Mouse (Mus musculus): ENCODE measurements around the gene Gss.

Gene Gss

GRCm38 (mm10) chr2:155592137-155592853, at the start of gene Gss:
Gene Gss (minus strand): TSS chr2:155592810.
- peak; percentile 97 for DNase-seq (ENCODE audit: low spot score)

- DNase-seq (ENCODE audit: low spot score): no peak
Observed at GRCm38 (mm10) chr2:155641540-155642472, 49.2 kb upstream of the Gss start.

DNA sequence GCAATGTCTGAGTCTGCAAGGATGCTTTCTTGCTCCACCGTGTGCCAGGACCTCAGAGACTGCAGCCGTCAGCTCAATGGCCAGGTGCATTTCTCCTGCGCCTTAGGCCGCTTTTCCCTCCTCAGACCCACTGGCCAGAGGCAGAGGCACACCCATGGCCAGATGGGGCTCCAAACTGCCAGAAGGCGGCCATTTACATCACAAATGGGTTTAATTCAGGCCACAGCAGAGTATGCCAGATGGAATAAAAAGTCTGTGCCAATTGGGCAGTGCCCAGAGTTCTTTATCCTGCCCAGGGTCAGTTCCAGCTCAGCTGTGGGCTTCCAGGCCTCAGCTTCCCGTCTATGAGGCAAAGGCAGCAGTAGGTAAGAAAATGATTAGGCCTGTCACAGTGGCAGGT, 48.0 kb upstream of the Gss start:
- DNase-seq (ENCODE audit: low spot score): no peak

- no peak for DNase-seq (ENCODE audit: low spot score)
Observed at GRCm38 (mm10) chr2:155637411-155637810, 44.8 kb upstream of the Gss start.

DNA sequence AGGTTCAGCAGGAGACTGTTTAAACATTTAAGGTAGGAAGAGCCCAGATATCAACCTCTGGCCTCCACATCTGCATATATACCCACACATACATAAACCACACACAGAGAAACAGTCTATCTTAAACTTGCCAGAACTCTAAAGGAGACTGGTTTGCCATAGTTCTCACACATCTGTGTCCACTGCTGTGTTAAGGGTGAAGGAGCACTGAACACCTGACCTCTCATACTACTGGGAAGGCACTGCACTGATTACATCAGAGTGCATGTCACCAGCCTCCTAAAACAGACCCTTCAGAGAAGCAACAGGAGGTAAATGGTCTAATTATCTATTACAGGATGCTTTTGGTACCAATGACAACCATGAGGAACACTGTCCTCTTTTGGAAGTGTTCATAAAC, 44.3 kb upstream of the Gss start:
- no peak for DNase-seq (ENCODE audit: low spot score)

GRCm38 (mm10) chr2:155635961-155636360, 43.4 kb upstream of the Gss start:
- no peak for DNase-seq (ENCODE audit: low spot score)

GRCm38 (mm10) chr2:155634562-155634961, 42.0 kb upstream of the Gss start:
- DNase-seq (ENCODE audit: low spot score): no peak

DNA sequence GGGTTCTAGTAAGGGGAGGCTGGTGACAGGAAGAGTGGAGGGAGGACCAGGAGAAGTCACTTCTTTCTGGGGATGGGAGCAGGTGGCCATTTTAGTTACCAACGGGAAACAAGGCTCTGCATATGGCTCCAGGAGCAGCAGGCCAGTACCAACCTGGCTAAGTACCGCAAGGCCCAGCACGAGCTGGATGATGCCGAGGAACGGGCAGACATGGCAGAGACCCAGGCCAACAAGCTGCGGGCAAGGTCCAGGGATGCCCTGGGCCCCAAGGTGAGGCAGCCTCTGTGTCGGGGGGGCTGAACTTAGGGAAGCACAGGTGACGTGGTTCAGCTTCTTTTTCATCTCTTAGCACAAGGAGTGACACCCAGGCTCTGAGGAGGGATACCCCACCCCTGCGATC, 41.1 kb upstream of the Gss start:
- DNase-seq (ENCODE audit: low spot score): no peak

DNA sequence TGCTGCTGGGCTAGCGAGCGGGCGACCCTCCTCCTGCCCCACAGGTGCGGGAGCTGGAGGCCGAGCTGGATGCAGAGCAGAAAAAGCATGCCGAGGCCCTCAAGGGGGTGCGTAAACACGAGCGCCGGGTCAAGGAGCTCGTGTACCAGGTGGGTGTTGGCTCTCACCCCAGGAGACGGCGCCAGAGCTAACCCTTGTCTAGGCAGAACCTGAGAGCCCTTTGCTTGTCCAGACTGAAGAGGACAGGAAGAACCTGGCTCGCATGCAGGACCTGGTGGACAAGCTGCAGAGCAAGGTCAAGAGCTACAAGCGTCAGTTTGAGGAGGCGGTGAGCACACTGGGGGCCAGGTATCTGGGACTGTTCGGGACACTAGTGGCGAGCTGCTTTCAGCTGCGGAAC, 40.5 kb upstream of the Gss start:
- DNase-seq (ENCODE audit: low spot score): no peak

GRCm38 (mm10) chr2:155632138-155632936, 39.7 kb upstream of the Gss start:
- DNase-seq (ENCODE audit: low spot score): no peak

DNA sequence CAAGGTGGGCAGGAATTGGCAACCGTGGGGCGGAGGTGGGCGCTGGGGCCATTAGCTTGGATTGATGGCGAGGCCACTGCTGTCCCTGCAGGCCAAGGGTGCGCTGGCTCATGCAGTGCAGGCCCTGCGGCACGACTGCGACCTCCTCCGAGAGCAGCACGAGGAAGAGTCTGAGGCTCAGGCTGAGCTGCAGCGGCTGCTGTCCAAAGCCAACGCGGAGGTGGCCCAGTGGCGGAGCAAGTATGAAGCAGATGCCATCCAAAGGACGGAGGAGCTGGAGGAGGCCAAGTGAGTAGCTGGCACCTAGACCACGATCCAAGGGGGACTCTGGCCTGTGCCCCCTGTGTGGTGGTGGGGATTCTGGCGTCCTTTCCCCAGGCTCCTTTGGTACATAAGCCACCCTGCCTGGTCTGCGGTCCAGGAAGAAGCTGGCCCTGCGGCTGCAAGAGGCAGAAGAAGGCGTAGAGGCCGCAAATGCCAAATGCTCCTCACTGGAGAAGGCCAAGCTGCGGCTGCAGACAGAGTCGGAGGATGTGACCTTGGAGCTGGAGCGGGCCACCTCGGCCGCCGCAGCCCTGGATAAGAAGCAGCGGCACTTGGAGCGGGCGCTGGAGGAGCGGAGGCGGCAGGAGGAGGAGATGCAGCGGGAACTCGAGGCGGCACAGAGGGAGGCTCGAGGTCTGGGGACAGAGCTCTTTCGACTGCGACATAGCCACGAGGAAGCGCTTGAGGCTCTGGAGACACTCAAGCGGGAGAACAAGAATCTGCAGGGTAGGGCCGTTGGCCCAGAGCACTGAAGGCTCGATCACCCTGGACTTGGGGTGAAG, 38.2 kb upstream of the Gss start:
- DNase-seq (ENCODE audit: low spot score): no peak

- no peak for DNase-seq (ENCODE audit: low spot score)
Observed at GRCm38 (mm10) chr2:155630153-155630552, 37.5 kb upstream of the Gss start.

DNA sequence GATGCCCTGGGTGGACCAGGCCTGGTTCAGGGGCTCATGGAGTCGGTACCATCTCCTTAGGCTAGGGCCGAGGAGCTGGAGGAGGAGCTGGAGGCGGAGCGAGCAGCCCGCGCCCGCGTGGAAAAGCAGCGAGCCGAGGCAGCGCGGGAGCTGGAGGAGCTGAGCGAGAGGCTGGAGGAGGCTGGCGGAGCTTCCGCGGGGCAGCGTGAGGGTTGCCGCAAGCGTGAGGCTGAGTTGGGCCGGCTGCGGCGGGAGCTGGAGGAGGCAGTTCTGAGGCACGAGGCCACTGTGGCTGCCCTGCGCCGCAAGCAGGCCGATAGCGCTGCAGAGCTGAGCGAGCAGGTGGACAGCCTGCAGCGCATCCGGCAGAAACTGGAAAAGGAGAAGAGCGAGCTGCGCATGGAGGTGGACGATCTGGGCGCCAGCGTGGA, 36.6 kb upstream of the Gss start:
- DNase-seq (ENCODE audit: low spot score): no peak

- no peak for DNase-seq (ENCODE audit: low spot score)
Observed at GRCm38 (mm10) chr2:155628519-155628918, 35.9 kb upstream of the Gss start.

DNA sequence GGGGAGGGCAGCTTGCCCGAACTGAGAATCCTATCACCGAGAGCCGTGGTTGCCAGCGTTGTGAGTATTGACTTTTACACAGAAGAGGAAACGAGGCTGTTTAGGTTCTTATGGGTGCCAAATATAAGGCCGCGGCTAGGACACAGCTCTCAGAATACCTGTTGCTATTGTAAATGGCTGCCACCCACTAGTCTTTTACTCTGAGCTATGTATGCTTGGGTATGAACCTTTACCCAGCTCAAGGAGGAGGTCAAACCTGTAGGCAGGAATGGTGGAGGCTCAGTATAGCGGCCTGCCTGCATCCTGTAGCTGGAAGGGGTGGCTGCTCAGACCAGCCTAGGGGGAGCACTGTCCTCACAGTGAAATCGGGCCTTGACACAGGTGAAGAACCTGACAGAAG, 35.5 kb upstream of the Gss start:
- DNase-seq (ENCODE audit: low spot score): no peak

DNA sequence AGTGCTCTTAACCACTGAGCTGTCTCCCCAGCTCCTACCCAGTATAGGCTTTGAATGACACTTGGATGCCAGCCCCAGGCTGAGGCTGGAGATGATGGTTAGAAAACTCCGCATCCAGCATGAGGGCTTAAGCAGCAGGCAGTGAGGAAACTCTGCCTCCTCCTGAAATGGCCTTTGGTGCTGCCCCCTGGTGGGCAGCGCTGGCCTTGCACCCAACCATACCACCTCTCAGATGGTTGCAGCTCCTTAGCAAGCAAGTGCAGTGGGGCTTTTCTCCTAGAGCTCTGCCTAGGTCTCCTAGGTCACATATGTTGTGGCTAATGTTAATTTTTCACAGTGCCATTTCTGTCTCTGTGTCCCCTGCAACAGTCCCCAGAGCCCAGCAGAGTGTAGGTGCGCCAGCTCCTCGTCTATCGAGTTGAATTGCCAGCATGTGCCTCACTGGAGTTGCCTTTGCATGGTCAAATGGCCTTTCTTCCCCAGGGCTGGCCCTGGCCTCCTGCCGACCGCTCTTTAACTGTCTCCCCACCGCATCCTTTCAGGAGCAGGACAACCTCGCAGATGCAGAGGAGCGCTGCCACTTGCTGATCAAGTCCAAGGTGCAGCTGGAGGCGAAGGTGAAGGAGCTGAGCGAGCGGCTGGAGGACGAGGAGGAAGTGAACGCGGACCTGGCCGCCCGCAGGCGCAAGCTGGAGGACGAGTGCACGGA, 34.6 kb upstream of the Gss start:
- DNase-seq (ENCODE audit: low spot score): peak; percentile 79

- DNase-seq (ENCODE audit: low spot score): peak; percentile 42
Observed at GRCm38 (mm10) chr2:155626277-155626676, 33.7 kb upstream of the Gss start.

DNA sequence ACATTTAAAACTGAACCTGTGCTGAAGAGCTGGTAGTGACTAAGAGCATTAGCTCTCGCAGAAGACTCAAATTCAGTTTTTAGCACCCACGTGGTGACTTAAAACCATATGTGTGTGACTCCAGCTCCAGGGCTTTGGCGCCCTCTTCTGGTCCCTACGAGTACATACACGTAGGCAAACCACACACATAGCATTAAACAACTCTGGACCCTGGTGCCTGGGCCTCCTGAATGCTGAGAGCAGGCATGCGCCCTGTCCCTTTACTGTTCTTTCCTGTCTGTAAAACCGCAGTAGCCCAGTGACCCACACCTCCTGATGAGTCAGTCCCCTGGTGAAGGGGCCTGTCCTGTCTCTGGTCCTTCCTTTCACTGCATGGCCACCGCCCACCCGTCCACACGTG, 32.1 kb upstream of the Gss start:
- peak; percentile 61 for DNase-seq (ENCODE audit: low spot score)

- no peak for DNase-seq (ENCODE audit: low spot score)
Observed at GRCm38 (mm10) chr2:155623996-155624395, 31.4 kb upstream of the Gss start.

- DNase-seq (ENCODE audit: low spot score): no peak
Observed at GRCm38 (mm10) chr2:155622606-155623005, 30.0 kb upstream of the Gss start.

- peak; percentile 86 for DNase-seq (ENCODE audit: low spot score)
Observed at GRCm38 (mm10) chr2:155619817-155620216, 27.2 kb upstream of the Gss start.
